Mouse (Mus musculus): ENCODE measurements around the gene Olfr1393. TPM values are rescaled to one million over a fixed set of nuclear protein-coding genes. Genes with fewer than 3 reads are reported as not detected.

Gene Olfr1393
- polyA plus RNA-seq, 1 experiment from 2014 or later, result not detected

DNA sequence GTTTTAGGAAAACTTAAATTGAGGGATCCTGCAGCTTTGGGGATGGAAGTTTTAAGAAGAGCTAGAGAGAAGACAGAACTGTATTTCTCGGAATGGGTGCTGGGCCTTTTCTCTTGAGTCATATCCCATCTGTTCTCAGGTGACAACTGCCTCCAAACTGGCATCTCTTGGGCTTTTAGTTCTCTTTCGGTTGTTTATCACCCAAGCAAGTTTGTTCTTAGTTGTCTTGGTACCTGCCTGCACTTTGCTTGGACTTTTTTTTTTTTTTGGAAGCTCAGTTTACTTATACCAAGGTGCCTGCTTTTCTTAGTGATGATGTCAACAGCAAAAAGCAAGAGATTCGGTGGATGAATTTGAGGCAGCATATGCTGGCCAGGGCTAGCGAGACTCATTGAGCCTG, 31.6 kb upstream of the Olfr1393 start:
- Histone ChIP-seq H3K4me3 (ENCODE audit: inconsistent target) (peak overlapping the region; percentile 44; the same call in 1 of the 2 replicates), H3K36me3 (ENCODE audit: inconsistent target) (no peaks in the 10 kb centered on the region), H3K27ac (peak overlapping the region; percentile 90), H3K79me2 (ENCODE audit: inconsistent target) (peaks cover 43% of the 10 kb centered on the region)
- 62% methylated on average over 4 of the region's 4 CpGs for WGBS (ENCODE audit: missing documents)

DNA sequence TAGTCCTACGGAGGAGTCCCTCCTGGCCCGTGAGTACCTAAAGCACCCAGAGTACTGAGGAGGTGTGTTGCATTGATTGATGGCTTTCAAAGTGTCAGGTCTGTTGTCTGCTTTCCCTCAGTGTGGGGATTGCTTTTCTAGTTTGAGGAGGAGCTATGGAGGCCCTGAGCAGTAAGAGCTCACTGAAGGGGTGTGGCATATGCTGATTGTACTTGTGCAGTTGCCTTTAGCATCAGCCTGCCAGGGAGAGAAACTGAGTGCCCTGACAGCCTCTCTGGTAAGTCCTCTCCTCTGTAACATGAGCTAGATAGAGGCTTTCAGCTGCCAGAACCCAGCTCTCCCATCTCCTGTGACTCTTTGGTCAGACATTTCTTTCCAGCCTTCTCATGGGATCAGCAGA, 30.8 kb upstream of the Olfr1393 start:
- WGBS (ENCODE audit: missing documents), result 10% methylated on average over 2 of the region's 2 CpGs
- peak overlapping the region; percentile 3; the same call in 1 of the 2 replicates for H3K4me3 ChIP-seq (ENCODE audit: inconsistent target)
- H3K79me2 ChIP-seq (ENCODE audit: inconsistent target), result peaks cover 50% of the 10 kb centered on the region
- H3K27ac ChIP-seq, result peak overlapping the region; percentile 90
- no peaks in the 10 kb centered on the region for H3K36me3 ChIP-seq (ENCODE audit: inconsistent target)

DNA sequence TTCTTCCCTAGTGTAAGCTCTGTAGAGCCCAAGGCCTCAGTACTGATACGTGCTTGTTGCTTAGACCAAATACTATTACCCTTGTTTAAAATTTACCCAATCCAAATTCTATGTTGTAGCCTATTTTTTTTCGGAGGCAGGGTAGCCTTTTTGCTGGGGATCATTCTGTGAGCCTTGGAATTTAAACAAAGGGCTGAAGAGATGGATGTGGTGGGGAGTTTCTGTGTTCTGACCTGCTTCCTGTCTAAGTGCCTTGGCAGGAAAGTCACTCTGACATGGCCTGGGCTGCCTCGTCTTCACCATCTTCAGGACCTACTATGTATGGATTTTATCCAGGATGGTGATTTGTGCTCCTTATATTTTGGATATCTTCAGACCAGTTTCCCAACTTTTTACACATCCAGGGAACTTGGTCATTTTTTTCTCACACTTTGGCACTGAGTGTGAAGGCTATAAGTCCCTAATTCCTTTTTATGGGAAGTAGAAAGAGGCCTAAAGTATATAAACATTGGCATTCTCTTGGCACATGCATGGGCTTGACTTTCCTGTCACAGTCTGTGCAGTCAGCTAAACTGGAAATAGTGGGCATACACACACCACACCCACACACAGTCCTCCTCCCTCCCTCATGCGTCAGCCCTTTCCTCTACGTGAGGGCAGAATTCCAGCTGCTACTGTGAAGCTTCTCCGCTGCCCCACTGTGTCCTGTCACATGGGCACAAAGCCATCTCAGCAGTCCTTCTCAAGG, 29.7 kb upstream of the Olfr1393 start:
- Histone ChIP-seq H3K27ac (peak overlapping the region; percentile 90), H3K4me3 (ENCODE audit: inconsistent target) (peak overlapping the region; percentile 27; the same call in 1 of the 2 replicates), H3K36me3 (ENCODE audit: inconsistent target) (peaks cover under 1% of the 10 kb centered on the region; the same call in 1 of the 2 replicates), H3K79me2 (ENCODE audit: inconsistent target) (peaks cover 59% of the 10 kb centered on the region)
- WGBS (ENCODE audit: missing documents), result 18% methylated on average over 6 of the region's 6 CpGs

DNA sequence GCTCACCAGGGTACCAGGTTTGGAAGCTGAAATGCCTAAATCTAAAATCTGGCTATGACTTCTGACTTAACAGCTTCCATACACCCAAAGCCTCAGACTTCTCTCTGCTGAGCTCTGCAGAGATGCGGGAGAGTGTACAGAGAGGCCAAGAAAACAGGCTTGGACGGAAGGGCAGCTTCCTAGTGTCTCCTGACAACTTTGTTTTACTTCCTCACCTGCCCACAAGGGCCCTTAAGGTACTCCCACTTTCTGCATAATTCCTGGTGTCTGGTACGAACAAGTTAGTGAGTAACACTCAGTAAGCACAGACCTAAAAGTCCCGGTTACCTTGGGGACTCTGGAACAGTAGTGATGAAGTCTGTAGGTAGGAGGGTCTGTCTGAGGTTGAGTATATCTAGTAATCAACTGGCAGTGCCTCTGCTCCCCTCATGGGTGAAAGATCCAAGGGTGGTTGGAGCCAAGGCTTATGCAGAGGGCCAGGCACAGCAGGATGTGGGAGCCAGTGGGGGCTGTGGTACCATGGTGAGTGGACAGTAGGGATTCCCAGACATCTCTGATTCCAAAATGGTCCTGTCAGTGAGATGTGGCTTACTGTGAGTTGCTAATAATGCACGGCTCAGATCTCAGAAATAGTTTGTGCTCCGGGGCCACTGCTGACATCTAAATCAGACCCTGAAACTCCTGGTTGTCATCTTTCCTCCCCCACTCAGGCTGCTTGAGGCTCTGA, 29.0 kb upstream of the Olfr1393 start:
- Histone ChIP-seq H3K36me3 (ENCODE audit: inconsistent target) (peaks cover 8% of the 10 kb centered on the region), H3K4me3 (ENCODE audit: inconsistent target) (peak overlapping the region; percentile 27), H3K27ac (peak overlapping the region; percentile 90), H3K79me2 (ENCODE audit: inconsistent target) (peaks cover 66% of the 10 kb centered on the region)
- WGBS (ENCODE audit: missing documents), result 14% methylated on average over 6 of the region's 6 CpGs

DNA sequence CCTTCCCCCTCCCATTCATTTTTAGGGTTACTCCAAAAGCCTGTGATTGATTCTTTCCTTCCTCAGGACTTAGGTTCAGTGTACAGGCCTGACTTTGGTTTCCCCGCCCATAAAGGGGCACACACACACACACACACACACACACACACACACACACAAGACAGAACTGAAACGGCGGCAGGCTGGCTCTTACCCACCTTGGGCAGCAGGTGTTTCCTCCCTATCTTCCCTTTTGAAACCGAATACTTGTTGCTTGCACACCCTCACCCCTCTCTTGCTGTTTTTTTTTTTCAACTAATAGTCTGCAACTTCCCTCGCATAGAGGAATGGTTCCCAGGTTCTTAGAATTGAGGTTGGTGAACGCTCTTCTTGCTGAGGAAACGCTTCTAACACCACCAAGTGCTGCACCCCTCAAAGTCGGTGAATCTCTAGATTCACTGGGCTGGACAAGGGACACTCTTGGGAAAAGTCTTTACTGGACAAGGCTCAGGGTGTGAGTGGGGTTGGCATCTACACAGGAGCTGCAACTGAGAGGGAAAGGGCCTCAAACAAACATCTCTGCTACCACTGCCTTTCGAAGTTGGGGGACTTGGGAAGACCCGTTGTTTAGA, 28.2 kb upstream of the Olfr1393 start:
- H3K27ac ChIP-seq, result peak overlapping the region; percentile 90
- H3K4me3 ChIP-seq (ENCODE audit: inconsistent target), result peak overlapping the region; percentile 27
- H3K79me2 ChIP-seq (ENCODE audit: inconsistent target), result peaks cover 74% of the 10 kb centered on the region
- peaks cover 15% of the 10 kb centered on the region for H3K36me3 ChIP-seq (ENCODE audit: inconsistent target)
- WGBS (ENCODE audit: missing documents), result 1% methylated on average over 7 of the region's 10 CpGs

DNA sequence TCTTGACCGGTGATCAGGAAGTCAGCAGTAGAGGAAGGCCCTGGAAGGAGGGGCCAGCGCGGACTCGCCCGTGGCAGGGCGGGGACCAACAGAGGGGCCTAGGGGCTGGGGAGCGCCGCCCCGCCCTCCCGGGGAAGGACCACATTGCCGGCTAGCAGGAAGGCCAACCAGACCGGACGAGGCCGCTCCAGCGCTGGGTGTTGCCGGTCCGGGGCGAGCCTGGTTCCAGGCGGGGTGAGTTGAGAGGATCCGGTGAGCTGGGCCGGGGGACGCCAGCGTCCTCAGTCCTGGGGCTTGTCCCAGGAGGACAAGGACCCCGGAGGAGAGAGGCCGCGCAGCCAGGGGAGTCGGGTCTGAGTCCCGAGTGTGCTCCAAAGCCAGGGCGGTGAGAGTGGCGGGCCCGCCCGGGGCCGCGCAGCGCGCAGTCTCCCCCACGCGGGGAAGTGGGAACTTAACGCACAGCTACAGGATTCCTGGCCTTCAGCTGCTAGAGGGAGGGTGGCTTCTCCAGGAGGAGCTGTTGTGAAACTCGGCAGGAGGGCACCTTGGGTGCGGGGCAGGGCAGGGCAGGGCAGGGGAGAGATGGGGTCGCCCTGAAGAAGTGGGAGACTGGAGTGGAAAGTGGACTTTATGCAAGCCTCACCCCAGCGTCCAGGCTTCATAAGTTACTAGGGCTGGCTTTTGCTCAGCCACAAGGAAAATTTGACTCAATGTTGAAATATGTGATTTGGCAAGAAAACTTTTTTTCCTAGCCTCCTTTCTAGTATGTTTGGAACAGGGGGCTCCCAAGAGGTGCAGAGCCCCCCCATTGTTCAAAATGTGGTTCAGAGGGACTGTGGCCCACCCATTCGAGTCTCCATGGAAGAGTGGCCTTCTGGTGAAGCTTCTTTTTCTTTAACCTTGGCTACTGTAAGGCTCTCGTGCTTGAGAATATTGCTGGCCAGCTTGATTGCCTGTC, 27.4 kb upstream of the Olfr1393 start:
- peaks cover 82% of the 10 kb centered on the region for H3K79me2 ChIP-seq (ENCODE audit: inconsistent target)
- peaks cover 22% of the 10 kb centered on the region for H3K36me3 ChIP-seq (ENCODE audit: inconsistent target)
- H3K4me3 ChIP-seq (ENCODE audit: inconsistent target), result peak overlapping the region; percentile 72
- peak overlapping the region; percentile 90 for H3K27ac ChIP-seq
- WGBS (ENCODE audit: missing documents), result under 1% methylated on average over 42 of the region's 45 CpGs

DNA sequence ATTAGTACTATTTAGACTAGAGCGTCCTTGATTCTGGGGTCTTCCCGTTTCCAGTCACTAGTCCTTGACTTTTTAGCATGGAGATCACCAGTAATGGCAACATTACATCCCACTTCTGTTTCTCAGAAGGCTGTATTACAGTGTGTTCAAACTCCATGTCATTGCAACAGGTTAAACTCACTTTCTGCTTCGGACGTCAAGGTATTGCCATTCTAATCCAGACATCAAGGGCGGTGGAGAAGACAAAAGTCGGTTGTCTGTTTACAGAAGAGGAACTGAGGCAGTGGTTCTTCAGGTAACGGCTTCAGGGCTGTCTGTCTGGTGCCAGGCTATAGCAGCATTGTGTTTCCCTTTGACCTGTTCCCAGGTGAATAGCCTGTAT, 26.7 kb upstream of the Olfr1393 start:
- peak overlapping the region; percentile 90 for H3K27ac ChIP-seq
- H3K79me2 ChIP-seq (ENCODE audit: inconsistent target), result peaks cover 86% of the 10 kb centered on the region
- H3K36me3 ChIP-seq (ENCODE audit: inconsistent target), result peaks cover 29% of the 10 kb centered on the region
- peak overlapping the region; percentile 72 for H3K4me3 ChIP-seq (ENCODE audit: inconsistent target)
- 1% methylated on average over 7 of the region's 7 CpGs for WGBS (ENCODE audit: missing documents)

DNA sequence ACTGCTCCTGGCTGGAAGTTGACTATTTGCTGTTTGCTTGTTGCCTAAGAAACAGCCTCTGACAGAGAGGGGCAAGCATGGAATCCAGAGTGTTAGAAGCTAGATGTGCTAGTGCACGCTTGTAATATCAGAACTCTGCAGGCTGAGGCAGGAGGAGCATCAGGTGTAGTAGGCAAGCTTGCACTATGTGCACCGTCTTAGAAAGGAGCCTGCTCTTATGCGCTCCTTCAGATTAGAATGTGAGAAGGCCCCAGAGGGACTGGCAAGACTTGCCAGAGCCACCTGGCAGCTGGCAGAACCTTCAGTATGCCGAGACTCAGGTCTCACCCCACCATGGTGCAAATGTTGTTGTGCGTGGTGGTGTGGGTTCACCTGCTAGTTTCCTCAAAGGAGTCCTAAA, 26.1 kb upstream of the Olfr1393 start:
- 19% methylated on average over 5 of the region's 5 CpGs for WGBS (ENCODE audit: missing documents)
- H3K27ac ChIP-seq, result peak overlapping the region; percentile 90
- peaks cover 32% of the 10 kb centered on the region for H3K36me3 ChIP-seq (ENCODE audit: inconsistent target)
- H3K4me3 ChIP-seq (ENCODE audit: inconsistent target), result peak overlapping the region; percentile 72
- H3K79me2 ChIP-seq (ENCODE audit: inconsistent target), result peaks cover 86% of the 10 kb centered on the region

DNA sequence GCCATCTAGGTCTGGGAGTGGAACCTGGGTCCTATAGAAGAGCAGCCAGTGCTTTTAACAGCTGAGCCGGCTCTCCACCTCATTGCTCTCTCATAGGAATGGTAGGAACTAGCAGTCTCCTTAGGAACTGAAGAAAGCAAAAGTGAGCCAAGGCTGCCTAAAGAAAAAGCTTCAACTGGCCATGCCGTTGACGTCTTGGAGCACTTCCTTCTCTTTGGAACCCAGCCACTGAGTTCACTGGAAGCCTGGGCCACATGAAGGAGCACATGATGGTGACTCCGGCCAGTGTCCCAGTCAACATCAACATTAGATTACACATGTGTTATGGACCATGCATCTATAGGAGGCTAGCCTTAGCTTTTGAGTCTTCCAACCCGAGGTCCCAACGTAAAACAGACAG, 25.1 kb upstream of the Olfr1393 start:
- Histone ChIP-seq H3K4me3 (ENCODE audit: inconsistent target) (no peak overlapping the region), H3K79me2 (ENCODE audit: inconsistent target) (peaks cover 86% of the 10 kb centered on the region), H3K36me3 (ENCODE audit: inconsistent target) (peaks cover 36% of the 10 kb centered on the region), H3K27ac (peak overlapping the region; percentile 90)
- 26% methylated on average over 6 of the region's 6 CpGs for WGBS (ENCODE audit: missing documents)

DNA sequence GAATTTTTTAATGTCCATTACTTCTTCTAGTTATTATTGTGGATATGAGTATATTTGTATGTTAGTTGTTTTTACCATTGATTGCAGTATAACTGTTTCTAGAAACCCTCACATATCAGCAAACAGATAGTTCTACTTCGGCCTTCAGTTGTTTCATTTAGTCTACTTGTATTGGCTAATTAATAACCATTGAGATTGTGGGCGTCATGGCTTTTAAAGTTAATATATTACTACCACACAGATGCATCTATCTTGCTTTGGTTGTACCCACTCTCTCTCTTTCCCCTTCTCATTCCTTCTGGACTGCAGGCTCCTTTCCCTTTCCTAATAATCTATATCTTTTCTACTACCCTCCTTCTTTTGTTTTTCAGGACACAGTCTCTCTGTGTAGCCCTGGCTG, 18.8 kb upstream of the Olfr1393 start:
- Histone ChIP-seq H3K4me3 (ENCODE audit: inconsistent target) (no peak overlapping the region), H3K27ac (no peak overlapping the region), H3K79me2 (ENCODE audit: inconsistent target) (peaks cover 95% of the 10 kb centered on the region), H3K36me3 (ENCODE audit: inconsistent target) (peaks cover 67% of the 10 kb centered on the region)
- WGBS (ENCODE audit: missing documents), result 86% methylated on average over 2 of the region's 2 CpGs

DNA sequence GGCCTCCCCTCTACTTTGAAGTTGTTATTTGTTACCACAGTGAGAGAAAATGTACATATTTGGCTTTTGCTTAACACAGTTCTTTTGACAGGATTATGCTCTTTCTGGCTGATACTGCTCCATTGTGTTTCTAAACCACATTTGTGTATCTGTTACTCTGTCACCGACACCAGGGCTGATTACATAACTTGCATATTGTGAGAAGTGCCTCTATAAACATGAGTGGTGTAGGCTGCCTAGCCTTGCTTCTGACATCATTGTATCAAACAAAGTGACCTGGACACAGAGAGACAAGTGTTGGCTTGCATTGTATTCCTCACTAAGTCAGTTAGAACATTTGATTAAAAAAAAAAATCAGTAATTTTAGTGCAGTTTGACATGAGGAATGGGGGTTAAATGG, 18.3 kb upstream of the Olfr1393 start:
- Histone ChIP-seq H3K36me3 (ENCODE audit: inconsistent target) (peaks cover 67% of the 10 kb centered on the region), H3K4me3 (ENCODE audit: inconsistent target) (no peak overlapping the region), H3K27ac (no peak overlapping the region), H3K79me2 (ENCODE audit: inconsistent target) (peaks cover 89% of the 10 kb centered on the region)
- 11% methylated on average over 1 of the region's 1 CpGs for WGBS (ENCODE audit: missing documents)

DNA sequence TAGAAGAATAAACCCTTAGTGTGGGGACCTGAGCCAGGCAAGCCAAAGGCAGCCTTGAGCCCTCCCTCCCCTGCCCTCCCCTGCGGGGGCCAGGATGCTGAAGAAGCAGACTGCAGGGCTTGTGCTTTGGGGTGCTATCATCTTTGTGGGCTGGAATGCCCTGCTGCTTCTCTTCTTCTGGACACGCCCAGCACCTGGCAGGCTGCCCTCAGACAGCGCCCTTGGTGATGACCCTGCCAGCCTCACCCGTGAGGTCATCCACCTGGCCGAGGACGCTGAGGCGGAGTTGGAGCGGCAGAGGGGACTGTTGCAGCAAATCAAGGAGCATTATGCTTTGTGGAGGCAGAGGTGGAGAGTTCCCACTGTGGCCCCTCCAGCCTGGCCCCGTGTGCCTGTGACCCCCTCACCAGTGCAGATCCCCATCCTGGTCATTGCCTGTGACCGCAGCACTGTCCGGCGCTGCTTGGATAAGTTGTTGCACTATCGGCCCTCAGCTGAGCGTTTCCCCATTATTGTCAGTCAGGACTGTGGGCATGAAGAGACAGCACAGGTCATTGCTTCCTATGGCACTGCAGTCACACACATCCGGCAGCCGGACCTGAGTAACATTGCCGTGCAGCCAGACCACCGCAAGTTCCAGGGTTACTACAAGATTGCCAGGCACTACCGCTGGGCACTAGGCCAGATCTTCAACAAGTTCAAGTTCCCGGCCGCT, 17.3 kb upstream of the Olfr1393 start:
- H3K27ac ChIP-seq, result no peak overlapping the region
- H3K36me3 ChIP-seq (ENCODE audit: inconsistent target), result peaks cover 65% of the 10 kb centered on the region
- 94% methylated on average over 20 of the region's 21 CpGs for WGBS (ENCODE audit: missing documents)
- H3K79me2 ChIP-seq (ENCODE audit: inconsistent target), result peaks cover 80% of the 10 kb centered on the region
- H3K4me3 ChIP-seq (ENCODE audit: inconsistent target), result no peak overlapping the region

DNA sequence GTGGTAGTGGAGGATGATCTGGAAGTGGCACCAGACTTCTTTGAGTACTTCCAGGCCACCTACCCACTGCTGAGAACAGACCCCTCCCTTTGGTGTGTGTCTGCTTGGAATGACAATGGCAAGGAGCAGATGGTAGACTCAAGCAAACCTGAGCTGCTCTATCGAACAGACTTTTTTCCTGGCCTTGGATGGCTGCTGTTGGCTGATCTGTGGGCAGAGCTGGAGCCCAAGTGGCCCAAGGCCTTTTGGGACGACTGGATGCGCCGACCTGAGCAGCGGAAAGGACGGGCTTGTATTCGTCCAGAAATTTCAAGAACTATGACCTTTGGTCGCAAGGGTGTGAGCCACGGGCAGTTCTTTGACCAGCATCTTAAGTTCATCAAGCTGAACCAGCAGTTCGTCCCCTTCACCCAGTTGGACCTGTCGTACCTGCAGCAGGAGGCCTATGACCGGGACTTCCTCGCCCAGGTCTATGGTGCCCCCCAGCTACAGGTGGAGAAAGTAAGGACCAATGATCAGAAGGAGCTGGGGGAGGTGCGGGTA, 16.7 kb upstream of the Olfr1393 start:
- Histone ChIP-seq H3K36me3 (ENCODE audit: inconsistent target) (peaks cover 59% of the 10 kb centered on the region), H3K4me3 (ENCODE audit: inconsistent target) (no peak overlapping the region), H3K79me2 (ENCODE audit: inconsistent target) (peaks cover 74% of the 10 kb centered on the region), H3K27ac (no peak overlapping the region)
- 94% methylated on average over 14 of the region's 14 CpGs for WGBS (ENCODE audit: missing documents)

Measured in macrophage (primary cell).